Comparison of ENCODE assay signal across 8 mouse cellular contexts in the genomic region with DNA sequence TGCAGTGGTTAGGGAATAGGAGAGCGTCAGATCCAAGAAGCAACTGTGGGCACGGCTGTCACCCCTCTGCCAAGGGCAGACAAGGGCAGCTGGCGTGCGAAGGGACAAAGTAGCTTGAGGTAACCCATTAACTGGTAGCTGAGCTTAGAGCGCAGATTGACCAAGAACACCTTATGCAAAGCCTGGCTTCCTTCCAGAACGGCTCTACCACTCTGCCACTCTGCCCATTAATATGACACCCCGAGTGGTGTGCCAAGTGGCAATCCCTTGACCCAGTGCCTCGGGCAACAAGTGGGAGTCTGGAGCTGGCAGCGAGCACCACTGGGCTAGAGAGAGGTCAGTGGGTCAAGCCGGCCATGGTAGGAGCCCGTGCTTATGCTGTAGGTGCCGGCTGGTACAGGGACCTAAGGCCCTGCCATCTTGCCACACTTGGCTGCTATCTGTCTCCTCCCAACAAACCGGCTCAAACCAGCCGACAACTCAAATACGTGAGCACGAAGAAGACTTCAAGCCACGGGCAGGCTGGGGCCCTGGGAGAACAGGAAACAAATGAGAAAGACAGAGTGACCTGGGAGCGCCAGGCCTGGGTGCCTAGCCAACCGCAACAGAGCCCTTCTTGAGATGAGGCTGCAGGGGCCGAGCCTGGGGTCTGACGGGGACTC.
DNase-seq lines count a peak whose midpoint lies in the region; ATAC-seq and TF ChIP-seq lines count a peak whose summit lies in the region.

No protein-coding gene starts in this region.

- H3K9ac ChIP-seq in intestine, embryonic 14.5 days (ENCODE audit: low read length) = no peak overlapping the region
- H3K9ac ChIP-seq in liver, postnatal 0 days (replicated peaks) = no peak overlapping the region
- H3K9ac ChIP-seq in stomach, embryonic 14.5 days (replicated peaks; ENCODE audit: low read depth, low read length) = no peak overlapping the region

- peak overlapping the region; percentile 23 for H3K4me2 ChIP-seq in intestine, embryonic 14.5 days (ENCODE audit: low read length)
- no peak overlapping the region for H3K4me2 ChIP-seq in liver, postnatal 0 days (ENCODE audit: low read depth, low read length)
- H3K4me2 ChIP-seq in stomach, embryonic 14.5 days (replicated peaks; ENCODE audit: low read depth, low read length) = peak overlapping the region; percentile 26; the same call in 1 of the 2 replicates

- H3K27ac ChIP-seq in embryonic fibroblast, embryonic 13.5 days (ENCODE audit: insufficient read depth, low read length) = peak overlapping the region; percentile 39; the same call in 1 of the 2 replicates
- H3K27ac ChIP-seq in intestine, embryonic 14.5 days (ENCODE audit: low read depth) = peak overlapping the region; percentile 75
- H3K27ac ChIP-seq in liver, postnatal 0 days (ENCODE audit: low read depth) = peak overlapping the region; percentile 72
- H3K27ac ChIP-seq in stomach, embryonic 14.5 days (ENCODE audit: low read length) = peak overlapping the region; percentile 78

- TF ChIP-seq POLR2A in embryonic fibroblast, embryonic 13.5 days (IDR thresholded peaks at IDR 0.05; ENCODE audit: low read depth, low read length) = no peak

- H3K4me1 ChIP-seq in embryonic fibroblast, embryonic 13.5 days (ENCODE audit: control insufficient read depth, insufficient read depth, low read length) = peaks cover 15% of the 10 kb centered on the region
- peaks cover 30% of the 10 kb centered on the region for H3K4me1 ChIP-seq in intestine, embryonic 14.5 days (replicated peaks; ENCODE audit: control insufficient read depth, insufficient read depth, low read length)
- peaks cover 15% of the 10 kb centered on the region for H3K4me1 ChIP-seq in liver, postnatal 0 days (ENCODE audit: insufficient read depth)
- peaks cover 29% of the 10 kb centered on the region for H3K4me1 ChIP-seq in stomach, embryonic 14.5 days (ENCODE audit: control insufficient read depth, insufficient read depth, low read length)

- WGBS in intestine, embryonic 14.5 days = 55% methylated on average over 21 of the region's 21 CpGs
- 63% methylated on average over 21 of the region's 21 CpGs for WGBS in liver, postnatal 0 days (ENCODE audit: insufficient replicate concordance)
- WGBS in stomach, embryonic 14.5 days = 56% methylated on average over 21 of the region's 21 CpGs

- TF ChIP-seq CTCF in embryonic fibroblast, embryonic 13.5 days (IDR thresholded peaks at IDR 0.05; ENCODE audit: borderline replicate concordance, insufficient read depth, low read length) = no peak
- no peak for TF ChIP-seq CTCF in liver, postnatal 0 days (IDR thresholded peaks at IDR 0.05; ENCODE audit: low read depth)

- no peaks in the 10 kb centered on the region for H3K27me3 ChIP-seq in intestine, embryonic 14.5 days (replicated peaks; ENCODE audit: control insufficient read depth, insufficient read depth, low read length)
- no peaks in the 10 kb centered on the region for H3K27me3 ChIP-seq in liver, postnatal 0 days (ENCODE audit: insufficient read depth, low read length)
- H3K27me3 ChIP-seq in stomach, embryonic 14.5 days (ENCODE audit: control insufficient read depth, insufficient read depth, low read length) = no peaks in the 10 kb centered on the region

- DNase-seq in adrenal gland, adult 8-10 months = peak; percentile 61
- no peak for DNase-seq in adrenal gland, adult 18-20 months (ENCODE audit: low spot score in 2 of 2)
- no peak for DNase-seq in intestine, embryonic 14.5 days (ENCODE audit: low spot score)
- DNase-seq in liver, postnatal 0 days = peak; percentile 59
- no peak for DNase-seq in right cerebral cortex, adult 2 months (ENCODE audit: low spot score in 2 of 2)
- no peak for DNase-seq in thymus, postnatal 14 days

- ATAC-seq in intestine, embryonic 14.5 days (replicated peaks; ENCODE audit: low FRiP score, low TSS enrichment, low read depth) = no peak; the same call in 1 of the 2 replicates
- ATAC-seq in liver, postnatal 0 days = peak; percentile 90
- ATAC-seq in stomach, embryonic 14.5 days (ENCODE audit: insufficient number of reproducible peaks, insufficient read depth, low FRiP score, low read depth) = peak; percentile 30; the same call in 1 of the 2 replicates

- no peak for TF ChIP-seq EP300 in liver, postnatal 0 days (IDR thresholded peaks at IDR 0.05; ENCODE audit: low read depth)

- peaks cover 40% of the 10 kb centered on the region for H3K36me3 ChIP-seq in intestine, embryonic 14.5 days (ENCODE audit: control insufficient read depth, insufficient read depth, low read length)
- 0 out of 2 replicates have a peak, but pooled peaks cover 2% of the 10 kb centered on the region for H3K36me3 ChIP-seq in liver, postnatal 0 days (replicated peaks; ENCODE audit: insufficient read depth, low read length)
- H3K36me3 ChIP-seq in stomach, embryonic 14.5 days (ENCODE audit: control insufficient read depth, insufficient read depth, low read length) = peaks cover 5% of the 10 kb centered on the region; the same call in 1 of the 2 replicates

- H3K4me3 ChIP-seq in embryonic fibroblast, embryonic 13.5 days (ENCODE audit: insufficient read depth, low read length) = no peak overlapping the region
- H3K4me3 ChIP-seq in intestine, embryonic 14.5 days (ENCODE audit: low read depth, low read length) = no peak overlapping the region
- H3K4me3 ChIP-seq in liver, postnatal 0 days (ENCODE audit: low read depth, low read length) = no peak overlapping the region
- no peak overlapping the region for H3K4me3 ChIP-seq in stomach, embryonic 14.5 days (ENCODE audit: low read depth, low read length)

- no peaks in the 10 kb centered on the region for H3K9me3 ChIP-seq in intestine, embryonic 14.5 days (ENCODE audit: control insufficient read depth, low read length)
- no peaks in the 10 kb centered on the region for H3K9me3 ChIP-seq in liver, postnatal 0 days (ENCODE audit: low read length)
- H3K9me3 ChIP-seq in stomach, embryonic 14.5 days (ENCODE audit: control insufficient read depth, low read depth, low read length) = no peaks in the 10 kb centered on the region

Comparison
In these comparisons a context has a peak if more than half of its experiments do, and no peak if none do; other contexts are left out.
1. DNase-seq: peak in adrenal gland, adult 8-10 months (single experiment) and liver, postnatal 0 days (single experiment); none in adrenal gland, adult 18-20 months (0 of 2), intestine, embryonic 14.5 days (single experiment), right cerebral cortex, adult 2 months (0 of 2) and thymus, postnatal 14 days (single experiment).
2. Peak in every context shown above with its lines, with median percentiles within 50 percentile points of each other: H3K27ac ChIP-seq.